Mouse (Mus musculus) liver, adult (tissue): ENCODE measurements around the gene Ccdc80.

Experiments
- GATA4 ChIP-seq: IDR thresholded peaks from 2 replicates; pipeline ENCODE4 v1.6.1; 2014; ENCODE audit warnings: mild to moderate bottlenecking, low read length; ENCODE audit not compliant: insufficient replicate concordance

The Ccdc80 gene

GRCm38 (mm10) chr16:45098186-45098885, 5.1 kb downstream of the Ccdc80 start:
- TF ChIP-seq GATA4, result no peak

DNA sequence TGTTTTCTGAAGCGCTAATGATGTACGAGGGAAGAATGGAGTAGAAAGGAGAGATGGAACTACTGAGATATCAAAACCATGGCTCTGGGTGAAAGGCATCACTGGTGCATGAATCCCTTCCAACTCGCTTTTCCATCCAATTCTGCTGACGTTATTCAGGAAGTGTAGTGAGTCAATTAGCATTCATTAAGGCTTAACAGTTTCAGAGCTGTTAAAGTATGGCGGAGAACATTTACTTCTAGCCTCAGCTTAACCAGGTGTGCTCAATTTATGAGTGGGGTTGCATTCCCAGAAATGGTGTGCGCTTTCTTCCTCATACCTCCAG, 5.6 kb downstream of the Ccdc80 start:
- TF ChIP-seq GATA4, result no peak

DNA sequence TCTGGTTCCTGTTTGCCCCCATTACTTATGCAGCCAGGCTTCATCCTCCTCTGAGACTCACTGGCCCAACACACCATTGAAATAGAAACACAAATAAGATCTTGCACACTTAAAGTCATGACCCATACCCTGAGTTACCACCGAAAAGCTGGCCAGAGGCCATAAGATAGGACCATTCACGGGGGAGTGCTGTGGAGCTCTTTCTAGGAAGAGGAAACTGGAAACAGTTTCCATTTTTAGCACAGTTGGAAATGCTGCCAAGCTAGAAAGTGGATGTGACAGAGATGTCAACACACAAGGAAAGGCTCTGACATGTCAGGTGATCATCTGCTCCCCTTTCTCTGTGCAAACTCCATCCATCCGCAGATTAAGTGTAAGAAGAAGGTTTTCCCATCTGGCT, 7.7 kb downstream of the Ccdc80 start:
- TF ChIP-seq GATA4, result peak; percentile 53; the same call in 1 of the 2 replicates

DNA sequence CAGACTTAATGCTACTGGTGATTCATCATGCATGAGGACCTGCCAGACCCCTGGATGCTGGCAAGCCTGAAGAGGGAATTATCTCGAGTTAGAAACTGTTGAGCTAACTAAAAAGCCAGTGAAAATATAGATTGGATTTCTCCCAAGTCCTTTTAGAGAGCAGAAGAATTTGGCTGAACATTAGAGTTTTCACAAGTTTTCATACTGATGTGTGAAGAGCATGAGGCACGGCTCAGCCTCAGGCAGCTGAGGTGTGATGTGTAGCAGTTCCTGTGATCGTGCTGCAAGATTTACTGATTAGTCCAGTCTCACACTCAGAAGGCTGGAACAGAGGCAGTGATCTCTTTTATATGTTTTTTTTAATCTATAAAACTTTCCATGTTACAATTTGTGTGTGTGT, 11.8 kb downstream of the Ccdc80 start:
- no peak for TF ChIP-seq GATA4

DNA sequence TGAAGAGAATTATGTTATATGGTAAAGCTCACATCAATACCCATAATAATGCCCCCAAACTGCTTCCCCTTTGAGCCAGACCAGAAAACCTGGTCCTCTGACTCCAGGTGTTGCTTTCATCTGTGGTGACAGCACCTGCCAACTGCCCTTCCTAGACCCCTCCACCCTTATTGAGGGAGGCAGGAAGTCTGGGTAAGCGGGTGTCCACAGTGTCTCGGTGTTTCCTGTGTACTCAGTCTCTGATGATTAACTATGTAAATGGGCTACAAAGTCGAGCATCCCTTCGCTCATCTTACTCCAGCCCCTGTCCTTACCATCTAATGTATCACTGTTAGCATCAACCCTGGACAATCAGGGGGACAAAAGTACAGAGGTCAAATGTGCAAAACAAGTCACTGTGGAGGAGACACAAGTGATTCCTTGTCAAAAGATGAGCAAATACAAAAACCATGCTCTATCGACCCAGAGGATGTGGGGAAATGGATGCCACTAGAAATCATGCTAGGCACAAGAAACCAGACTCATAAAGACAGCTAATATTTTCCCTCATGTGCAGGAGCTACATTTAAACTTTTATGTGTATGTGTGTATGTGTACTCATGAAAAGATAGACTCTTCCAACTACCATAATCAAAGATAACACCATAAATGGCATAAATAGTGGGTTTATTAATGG, 15.1 kb downstream of the Ccdc80 start:
- TF ChIP-seq GATA4, result no peak

- TF ChIP-seq GATA4, result peak; percentile 66; the same call in 1 of the 2 replicates
Observed at GRCm38 (mm10) chr16:45110498-45110897, 17.3 kb downstream of the Ccdc80 start.

- no peak for TF ChIP-seq GATA4
Observed at GRCm38 (mm10) chr16:45117200-45117599, 24.0 kb downstream of the Ccdc80 start.

DNA sequence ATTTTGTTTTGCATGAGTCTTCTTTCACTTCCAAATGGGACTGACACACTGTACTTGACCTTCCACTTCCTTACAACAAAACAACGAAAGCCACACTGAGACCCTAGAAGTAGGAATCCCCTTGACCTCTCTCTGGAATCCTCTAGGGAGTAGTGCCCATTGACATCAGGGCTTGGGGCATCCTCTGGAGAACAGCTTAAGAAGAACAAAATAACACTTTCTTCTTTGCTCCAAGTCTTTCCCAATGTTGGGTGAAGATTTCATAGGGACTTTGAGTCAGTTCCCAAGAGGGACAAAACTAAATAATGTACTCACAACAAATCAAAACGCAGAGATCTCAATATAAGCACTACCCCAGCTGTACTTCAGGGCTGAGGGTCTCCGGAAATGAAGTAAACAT, 25.6 kb downstream of the Ccdc80 start:
- no peak for TF ChIP-seq GATA4

GRCm38 (mm10) chr16:45120844-45121425, 27.7 kb downstream of the Ccdc80 start:
- TF ChIP-seq GATA4, result no peak

GRCm38 (mm10) chr16:45122571-45122970, 29.4 kb downstream of the Ccdc80 start:
- TF ChIP-seq GATA4, result no peak

DNA sequence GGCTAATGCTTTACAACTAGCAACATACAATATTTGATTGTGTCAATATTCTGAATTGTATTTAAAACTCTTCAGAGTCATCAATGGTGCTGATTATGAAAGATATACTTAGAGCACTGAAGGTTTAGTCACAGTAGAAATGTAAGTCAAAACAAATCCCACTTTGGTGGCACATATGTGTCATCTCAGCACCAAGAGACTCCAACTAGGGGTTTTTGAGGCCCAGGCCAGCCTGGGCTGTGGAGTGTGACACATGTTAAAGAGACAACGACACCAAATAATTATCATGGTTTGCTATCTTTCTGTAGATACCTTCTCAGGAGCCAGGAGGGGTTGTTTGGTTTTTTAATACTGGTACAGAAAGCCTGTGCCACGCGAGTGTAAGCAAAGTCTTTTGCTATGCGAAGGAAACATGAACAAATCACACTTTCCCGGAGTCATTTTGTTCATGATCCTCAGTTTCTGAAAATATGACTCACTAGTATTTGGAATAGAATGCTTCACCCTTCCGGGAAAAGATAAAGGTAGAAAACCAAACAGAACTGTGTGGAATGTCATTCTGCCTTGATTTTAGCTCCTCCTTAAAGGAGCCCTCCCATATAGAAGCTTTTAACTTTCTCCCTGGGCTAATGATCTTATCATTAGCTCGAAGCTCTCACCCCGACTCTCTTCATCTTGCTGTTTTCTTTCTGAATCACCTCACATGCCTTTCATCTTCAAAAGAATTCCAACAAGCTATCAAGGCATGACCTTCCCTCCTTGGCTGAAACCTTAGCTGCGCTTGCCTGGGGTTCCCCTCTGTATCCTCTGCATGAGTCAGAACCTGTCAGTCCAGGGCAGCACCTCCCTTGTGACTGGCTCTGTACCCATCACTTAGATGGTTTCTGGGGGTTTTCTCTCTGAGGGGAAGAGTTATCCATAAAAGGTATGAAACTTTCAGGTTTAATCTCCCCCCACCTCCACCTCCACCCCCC, 31.3 kb downstream of the Ccdc80 start:
- no peak for TF ChIP-seq GATA4

GRCm38 (mm10) chr16:45127936-45128710, 34.9 kb downstream of the Ccdc80 start:
- TF ChIP-seq GATA4, result no peak

DNA sequence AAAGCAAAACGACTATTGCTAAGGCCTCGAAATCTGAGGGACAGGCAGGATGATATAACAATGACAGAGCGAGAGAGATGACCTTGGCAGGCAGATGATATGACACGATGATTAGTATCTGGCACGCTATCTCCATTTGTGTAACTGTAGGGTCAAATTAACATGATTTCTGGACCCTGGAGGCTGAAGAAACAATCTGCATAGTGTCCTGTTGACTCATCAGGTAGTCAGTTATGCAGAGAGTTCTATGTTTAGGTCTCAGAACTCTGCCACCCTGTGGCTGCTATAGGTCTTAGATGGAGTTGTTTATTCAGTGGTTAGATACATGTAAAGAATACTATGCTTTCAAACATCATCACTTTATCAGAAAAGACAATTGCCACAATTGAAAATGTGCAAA, 48.5 kb downstream of the Ccdc80 start:
- no peak for TF ChIP-seq GATA4

- no peak for TF ChIP-seq GATA4
Observed at GRCm38 (mm10) chr16:45142565-45142964, 49.4 kb downstream of the Ccdc80 start.

- no peak for TF ChIP-seq GATA4
Observed at GRCm38 (mm10) chr16:45145119-45145518, 51.9 kb downstream of the Ccdc80 start.
